Mouse (Mus musculus): ENCODE data around the gene Pygo1.

- no peak for TF ChIP-seq CTCF (IDR thresholded peaks at IDR 0.05; ENCODE audit: control insufficient read depth, insufficient read depth, insufficient read length)
- no peak for TF ChIP-seq MAX (IDR thresholded peaks at IDR 0.05)
Measured at GRCm38 (mm10) chr9:72878656-72879055, 46.8 kb upstream of the Pygo1 start.

Measured in C2C12 (cell line).